Comparison of ENCODE assay signal across 8 mouse cellular contexts in genomic region chr11:69948763-69949150, GRCm38 (mm10). TPM values are rescaled to one million over a fixed set of nuclear protein-coding genes. Genes with fewer than 3 reads are reported as not detected.
DNase-seq lines count a peak whose midpoint lies in the region; ATAC-seq lines count a peak whose summit lies in the region.

No protein-coding gene starts in this region.

- H3K27ac ChIP-seq in embryonic facial prominence, embryonic 11.5 days (replicated peaks; ENCODE audit: low read depth, low read length): peak overlapping the region; percentile 87
- peak overlapping the region; percentile 96 for H3K27ac ChIP-seq in limb, embryonic 10.5 days
- H3K27ac ChIP-seq in midbrain, embryonic 12.5 days (replicated peaks): peak overlapping the region; percentile 69

- peak; percentile 53 for ATAC-seq in embryonic facial prominence, embryonic 11.5 days (replicated peaks; ENCODE audit: insufficient number of reproducible peaks, low FRiP score, low TSS enrichment, low read depth)
- peak; percentile 63 for ATAC-seq in midbrain, embryonic 12.5 days (ENCODE audit: low FRiP score, low read depth)

- H3K4me1 ChIP-seq in embryonic facial prominence, embryonic 11.5 days (ENCODE audit: control insufficient read depth, insufficient read depth, low read length): 0 out of 2 replicates have a peak, but pooled peaks cover 3% of the 10 kb centered on the region
- peaks cover 31% of the 10 kb centered on the region for H3K4me1 ChIP-seq in limb, embryonic 10.5 days
- peaks cover 17% of the 10 kb centered on the region for H3K4me1 ChIP-seq in midbrain, embryonic 12.5 days

- H3K9ac ChIP-seq in embryonic facial prominence, embryonic 11.5 days (replicated peaks; ENCODE audit: low read length): peak overlapping the region; percentile 80
- H3K9ac ChIP-seq in midbrain, embryonic 12.5 days (replicated peaks): peak overlapping the region; percentile 47

- no peaks in the 10 kb centered on the region for H3K9me3 ChIP-seq in embryonic facial prominence, embryonic 11.5 days (replicated peaks; ENCODE audit: control insufficient read depth, low read length)
- H3K9me3 ChIP-seq in limb, embryonic 10.5 days (replicated peaks): no peaks in the 10 kb centered on the region
- no peaks in the 10 kb centered on the region for H3K9me3 ChIP-seq in midbrain, embryonic 12.5 days

- peak overlapping the region; percentile 69 for H3K4me2 ChIP-seq in embryonic facial prominence, embryonic 11.5 days (ENCODE audit: low read depth, low read length)
- peak overlapping the region; percentile 64 for H3K4me2 ChIP-seq in midbrain, embryonic 12.5 days (replicated peaks)

- no peaks in the 10 kb centered on the region for H3K27me3 ChIP-seq in embryonic facial prominence, embryonic 11.5 days (ENCODE audit: control insufficient read depth, insufficient read depth, low read length)
- no peaks in the 10 kb centered on the region for H3K27me3 ChIP-seq in limb, embryonic 10.5 days (ENCODE audit: low read depth, poor library complexity, severe bottlenecking)
- peaks cover 11% of the 10 kb centered on the region for H3K27me3 ChIP-seq in midbrain, embryonic 12.5 days

- H3K4me3 ChIP-seq in embryonic facial prominence, embryonic 11.5 days (ENCODE audit: low read depth, low read length): peak overlapping the region; percentile 58
- H3K4me3 ChIP-seq in limb, embryonic 10.5 days: peak overlapping the region; percentile 57
- peak overlapping the region; percentile 49 for H3K4me3 ChIP-seq in midbrain, embryonic 12.5 days

- peaks cover 4% of the 10 kb centered on the region for H3K36me3 ChIP-seq in embryonic facial prominence, embryonic 11.5 days (replicated peaks; ENCODE audit: control insufficient read depth, insufficient read depth, low read depth, low read length)
- peaks cover 29% of the 10 kb centered on the region for H3K36me3 ChIP-seq in limb, embryonic 10.5 days
- H3K36me3 ChIP-seq in midbrain, embryonic 12.5 days: peaks cover 10% of the 10 kb centered on the region; the same call in 1 of the 2 replicates

- DNase-seq in 3134 (ENCODE audit: extremely low read depth, insufficient read length, low spot score): peak; percentile 67
- peak; percentile 93 for DNase-seq in adrenal gland, postnatal 14 days
- DNase-seq in embryonic facial prominence, embryonic 11.5 days (ENCODE audit: low spot score): peak; percentile 96
- peak; percentile 90 to 96 for DNase-seq in heart, adult 18-20 months
- DNase-seq in kidney, adult 18-20 months: peak; percentile 91
- DNase-seq in limb, embryonic 10.5 days (ENCODE audit: low spot score): peak; percentile 92
- DNase-seq in spleen, adult 12 weeks (ENCODE audit: low spot score): peak; percentile 84

- 0% methylated on average over 14 of the region's 14 CpGs for WGBS in embryonic facial prominence, embryonic 11.5 days
- 0% methylated on average over 14 of the region's 14 CpGs for WGBS in limb, embryonic 10.5 days
- WGBS in midbrain, embryonic 12.5 days: under 1% methylated on average over 14 of the region's 14 CpGs

RNA-seq across cellular contexts. Expression of gene Slc2a4, which starts 0.8 kb away (rescaled TPM):
- total RNA-seq in adrenal gland, postnatal 14 days (2021): 65.2 and 78.7 TPM in 2 replicates
- polyA plus RNA-seq in embryonic facial prominence, embryonic 11.5 days (2014; fragmentation: Nextera tagmentation; extraction: Ambion mirVana): 20.2 and 20.5 TPM in 2 replicates
- total RNA-seq in heart, adult 18-20 months (2021): 100 to 1,000 TPM; 402 to 439 TPM
- 19.9 and 29.3 TPM in 2 replicates for polyA plus RNA-seq in limb, embryonic 10.5 days (2016; fragmentation: Nextera tagmentation; extraction: Ambion mirVana)
- 8.9 and 9.9 TPM in 2 replicates for polyA plus RNA-seq in midbrain, embryonic 12.5 days (2016; fragmentation: Nextera tagmentation; extraction: Ambion mirVana)

RNA-seq across cellular contexts. Expression of gene Ybx2, which starts 13.2 kb away (rescaled TPM):
- total RNA-seq in adrenal gland, postnatal 14 days (2021): 27.3 and 39.6 TPM in 2 replicates
- 5.5 and 6.6 TPM in 2 replicates for polyA plus RNA-seq in embryonic facial prominence, embryonic 11.5 days (2014; fragmentation: Nextera tagmentation; extraction: Ambion mirVana)
- 10 to 100 TPM; 14.6 to 23.1 TPM for total RNA-seq in heart, adult 18-20 months (2021)
- polyA plus RNA-seq in limb, embryonic 10.5 days (2016; fragmentation: Nextera tagmentation; extraction: Ambion mirVana): 6.1 TPM in 2 replicates
- 5.0 and 5.6 TPM in 2 replicates for polyA plus RNA-seq in midbrain, embryonic 12.5 days (2016; fragmentation: Nextera tagmentation; extraction: Ambion mirVana)

RNA-seq across cellular contexts. Expression of gene Cldn7, which starts 15.8 kb away (rescaled TPM):
- 1.1 TPM in 1 of 2 replicates, not detected in the other for total RNA-seq in adrenal gland, postnatal 14 days (2021)
- 17.1 and 22.0 TPM in 2 replicates for polyA plus RNA-seq in embryonic facial prominence, embryonic 11.5 days (2014; fragmentation: Nextera tagmentation; extraction: Ambion mirVana)
- total RNA-seq in heart, adult 18-20 months (2021): 1 to 10 TPM in 1 of 2 experiments, not detected in 1; 1.3 TPM
- polyA plus RNA-seq in limb, embryonic 10.5 days (2016; fragmentation: Nextera tagmentation; extraction: Ambion mirVana): 28.7 and 35.4 TPM in 2 replicates
- polyA plus RNA-seq in midbrain, embryonic 12.5 days (2016; fragmentation: Nextera tagmentation; extraction: Ambion mirVana): 2.9 and 3.7 TPM in 2 replicates

RNA-seq across cellular contexts. Expression of gene Eif5a, which starts 27.0 kb away (rescaled TPM):
- total RNA-seq in adrenal gland, postnatal 14 days (2021): 616 and 636 TPM in 2 replicates
- 2,030 and 2,067 TPM in 2 replicates for polyA plus RNA-seq in embryonic facial prominence, embryonic 11.5 days (2014; fragmentation: Nextera tagmentation; extraction: Ambion mirVana)
- total RNA-seq in heart, adult 18-20 months (2021): 100 to 1,000 TPM; 415 to 425 TPM
- polyA plus RNA-seq in limb, embryonic 10.5 days (2016; fragmentation: Nextera tagmentation; extraction: Ambion mirVana): 3,029 and 3,766 TPM in 2 replicates
- 1,395 and 1,465 TPM in 2 replicates for polyA plus RNA-seq in midbrain, embryonic 12.5 days (2016; fragmentation: Nextera tagmentation; extraction: Ambion mirVana)

RNA-seq across cellular contexts. Expression of gene Ctdnep1, which starts 32.2 kb away (rescaled TPM):
- 128 and 129 TPM in 2 replicates for total RNA-seq in adrenal gland, postnatal 14 days (2021)
- 26.2 and 26.5 TPM in 2 replicates for polyA plus RNA-seq in embryonic facial prominence, embryonic 11.5 days (2014; fragmentation: Nextera tagmentation; extraction: Ambion mirVana)
- total RNA-seq in heart, adult 18-20 months (2021): 100 to 1,000 TPM; 130 to 144 TPM
- polyA plus RNA-seq in limb, embryonic 10.5 days (2016; fragmentation: Nextera tagmentation; extraction: Ambion mirVana): 22.2 and 24.8 TPM in 2 replicates
- 21.4 and 27.5 TPM in 2 replicates for polyA plus RNA-seq in midbrain, embryonic 12.5 days (2016; fragmentation: Nextera tagmentation; extraction: Ambion mirVana)

Comparison
In these comparisons a context has a peak if more than half of its experiments do, and no peak if none do; other contexts are left out.
1. Peak in every context shown above with its lines: DNase-seq, ATAC-seq, H3K4me3 ChIP-seq and H3K27ac ChIP-seq.